Mouse (Mus musculus): ENCODE results near the gene Ccdc28a.

The Ccdc28a gene

DNA sequence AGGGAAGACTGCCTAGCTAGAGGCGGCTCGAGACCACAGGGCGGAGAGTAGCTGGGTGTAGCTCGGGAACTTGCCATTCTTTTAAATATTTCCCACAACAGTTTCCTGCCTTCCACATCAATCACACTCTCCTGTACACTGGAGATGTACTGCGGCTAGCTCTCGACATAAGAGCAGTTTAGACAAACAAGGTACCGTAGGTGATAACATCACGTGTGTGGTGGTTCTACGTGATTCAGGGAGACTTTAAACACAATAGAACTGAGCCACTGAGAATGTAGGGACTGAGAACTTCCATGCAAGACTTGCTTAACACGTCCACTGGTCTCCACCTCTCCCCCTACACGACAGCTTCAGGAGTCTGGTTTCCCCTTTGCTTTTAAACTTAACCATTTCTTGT, 41.6 kb downstream of the Ccdc28a start:
- no peak for DNase-seq

DNA sequence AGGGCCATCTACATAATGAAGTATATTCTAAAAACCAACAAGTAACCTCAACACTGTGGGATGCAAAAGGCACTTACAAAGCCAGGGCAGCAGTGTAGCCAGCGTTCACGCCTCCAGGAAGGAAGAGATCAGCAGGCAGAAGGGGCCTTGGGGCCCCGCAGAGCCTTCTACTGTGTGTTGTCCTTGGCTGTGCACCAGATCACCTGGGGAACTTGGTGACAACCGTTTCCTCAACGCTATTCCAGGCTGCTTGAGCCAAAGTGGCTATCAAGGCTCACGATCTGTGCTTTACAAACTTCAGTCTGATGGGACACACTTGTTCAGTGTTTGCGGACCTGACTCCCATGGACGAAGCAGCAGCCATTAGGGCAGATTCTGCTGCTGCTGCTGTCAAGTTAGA, 43.1 kb downstream of the Ccdc28a start:
- DNase-seq = no peak

DNA sequence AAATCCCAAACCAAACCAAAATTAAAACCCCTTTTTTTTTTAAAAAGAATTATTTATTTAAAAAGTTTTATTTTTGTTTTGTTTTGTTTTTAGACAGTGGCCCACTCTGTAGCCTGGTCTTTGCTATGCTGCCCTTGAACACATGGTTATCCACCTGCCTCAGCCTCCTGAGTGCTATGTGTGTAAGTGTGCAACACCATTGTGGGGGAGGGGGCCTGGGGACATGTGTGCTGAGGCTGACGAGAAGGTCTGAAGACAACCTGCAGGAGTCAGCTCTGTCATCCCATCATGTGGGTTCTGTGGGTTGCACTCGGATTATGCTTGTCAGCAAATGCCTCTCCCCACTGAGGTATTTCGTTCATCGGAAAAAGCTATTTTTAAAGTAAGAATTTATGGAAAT, 45.3 kb downstream of the Ccdc28a start:
- DNase-seq = no peak

DNA sequence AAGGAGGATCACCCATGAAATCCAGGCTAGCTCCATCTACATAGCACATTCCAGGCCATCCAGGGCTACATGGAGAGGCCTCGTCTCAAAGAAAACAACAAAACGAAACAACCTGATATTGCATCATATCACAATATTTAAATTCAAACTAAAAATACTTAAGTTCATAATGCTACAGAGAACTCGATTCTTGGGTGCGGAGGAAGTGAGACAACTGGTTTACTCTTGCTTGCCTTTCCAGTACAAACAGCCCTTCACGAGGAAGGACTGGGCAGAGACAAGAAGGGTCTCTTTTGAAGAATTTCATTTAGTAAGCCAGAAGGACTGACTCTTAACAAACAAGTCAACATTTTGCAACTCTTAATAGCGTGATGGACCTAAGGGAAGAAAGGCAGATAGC, 46.2 kb downstream of the Ccdc28a start:
- no peak for DNase-seq

DNA sequence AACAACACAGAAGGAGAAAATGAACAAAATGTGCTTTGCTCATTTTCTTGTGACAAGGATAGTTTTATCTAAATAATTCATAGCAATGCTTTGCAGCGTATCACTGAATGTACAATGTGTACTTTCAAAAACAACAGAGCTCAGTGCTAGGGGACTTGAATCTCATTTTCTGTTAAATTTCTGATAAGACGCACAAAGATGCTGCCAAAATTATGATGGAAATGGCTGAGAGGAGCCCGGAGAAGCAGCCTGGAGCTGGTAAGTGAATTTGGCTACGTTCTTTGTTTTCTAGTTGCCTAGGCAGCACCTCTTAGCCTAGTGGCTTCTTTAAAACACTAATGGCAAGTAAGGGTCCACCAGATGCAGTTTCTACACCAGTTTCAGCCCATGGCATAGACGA, 52.6 kb downstream of the Ccdc28a start:
- DNase-seq = no peak

DNA sequence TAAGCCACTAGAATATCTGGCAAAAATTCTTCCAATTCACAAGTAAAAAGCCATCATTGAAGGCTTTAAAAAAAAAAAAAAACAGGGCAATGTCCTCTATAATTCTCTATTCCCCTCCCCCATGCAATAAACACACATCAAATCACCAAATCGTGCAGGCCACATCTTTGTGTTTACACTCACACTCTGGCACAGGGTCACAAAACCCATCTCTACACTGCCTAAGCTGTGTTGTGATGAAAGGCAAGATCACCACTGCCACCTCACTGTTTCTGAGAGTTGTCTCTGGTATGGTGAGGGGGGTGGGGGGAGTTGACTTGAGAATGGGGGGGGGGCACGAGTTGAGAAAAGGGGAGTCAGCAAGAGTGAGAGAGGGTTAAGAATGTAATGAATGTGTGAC, 57.5 kb downstream of the Ccdc28a start:
- no peak for DNase-seq

DNA sequence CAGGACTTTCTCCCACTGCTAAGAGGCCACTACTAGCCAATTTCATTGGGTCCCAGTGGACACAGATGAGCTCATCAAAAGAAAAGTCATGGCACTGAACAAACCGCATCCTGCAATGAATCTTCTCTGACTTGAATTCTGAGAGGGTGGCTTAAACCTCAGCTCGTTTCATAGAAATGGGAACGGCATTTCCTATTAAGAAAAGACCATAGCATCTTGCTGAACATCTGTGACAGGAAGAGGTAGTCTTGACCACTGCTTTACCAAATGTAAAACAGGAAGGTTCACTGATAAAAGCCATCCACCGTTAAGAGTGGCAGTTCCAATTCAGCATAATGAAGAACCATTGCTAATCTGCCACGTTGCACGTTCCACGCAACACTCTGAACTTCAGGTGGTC, 58.1 kb downstream of the Ccdc28a start:
- DNase-seq = no peak

DNA sequence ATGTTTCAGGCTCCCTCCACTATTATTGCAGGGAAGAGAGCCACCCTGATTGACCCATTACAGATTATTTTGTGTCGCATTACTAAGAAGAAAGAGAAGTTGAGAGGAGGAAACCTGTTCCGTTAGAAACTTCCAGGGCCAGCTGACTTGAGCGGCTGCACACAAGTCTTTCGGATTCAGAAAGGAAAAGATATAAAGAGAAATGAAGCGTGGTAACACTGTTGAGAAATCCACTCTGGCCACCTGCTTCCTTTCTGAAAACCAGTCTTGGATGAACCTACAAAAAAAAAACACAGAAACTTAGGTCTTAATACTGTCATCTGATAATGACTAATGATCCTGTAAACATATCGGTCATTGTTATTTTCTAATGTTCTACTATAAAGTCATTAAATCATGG, 59.7 kb downstream of the Ccdc28a start:
- no peak for DNase-seq
